Mouse (Mus musculus): ENCODE results near the gene Btnl9. TPM values are rescaled to one million over a fixed set of nuclear protein-coding genes. Genes with fewer than 3 reads are reported as not detected.

Btnl9 gene
- under 1 TPM in 1 of 2 experiments, not detected in 1; 0.16 TPM for total RNA-seq (2023)

DNA sequence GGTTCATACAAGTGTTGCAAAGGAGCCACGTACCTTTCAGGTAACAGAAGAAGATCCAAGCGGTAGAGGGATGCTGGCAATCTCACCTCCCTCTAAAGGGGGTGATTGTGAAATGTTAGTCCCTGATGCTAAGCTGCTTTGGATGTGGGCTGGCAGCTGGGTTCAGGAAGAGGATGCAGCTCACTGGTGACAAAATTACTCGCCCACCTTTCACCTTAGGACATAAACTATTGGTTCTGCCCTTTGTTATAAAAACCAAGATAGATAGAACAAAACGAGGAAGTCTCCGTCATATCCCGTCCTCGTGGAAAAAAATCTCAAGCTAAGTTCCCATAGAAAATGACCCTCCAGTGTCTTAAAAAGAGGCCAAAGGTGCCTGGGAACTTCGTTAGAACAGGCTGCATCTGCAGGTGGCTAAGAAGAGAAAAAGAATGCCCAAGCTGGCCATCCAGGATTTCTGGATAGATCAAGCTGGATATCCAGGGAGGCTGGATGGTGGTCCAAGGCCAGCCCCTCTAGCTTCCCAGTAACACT lies at the start of gene Btnl9:
Btnl9 (minus strand) TSS at position 205 of the 534 bp plus-strand sequence.

DNA sequence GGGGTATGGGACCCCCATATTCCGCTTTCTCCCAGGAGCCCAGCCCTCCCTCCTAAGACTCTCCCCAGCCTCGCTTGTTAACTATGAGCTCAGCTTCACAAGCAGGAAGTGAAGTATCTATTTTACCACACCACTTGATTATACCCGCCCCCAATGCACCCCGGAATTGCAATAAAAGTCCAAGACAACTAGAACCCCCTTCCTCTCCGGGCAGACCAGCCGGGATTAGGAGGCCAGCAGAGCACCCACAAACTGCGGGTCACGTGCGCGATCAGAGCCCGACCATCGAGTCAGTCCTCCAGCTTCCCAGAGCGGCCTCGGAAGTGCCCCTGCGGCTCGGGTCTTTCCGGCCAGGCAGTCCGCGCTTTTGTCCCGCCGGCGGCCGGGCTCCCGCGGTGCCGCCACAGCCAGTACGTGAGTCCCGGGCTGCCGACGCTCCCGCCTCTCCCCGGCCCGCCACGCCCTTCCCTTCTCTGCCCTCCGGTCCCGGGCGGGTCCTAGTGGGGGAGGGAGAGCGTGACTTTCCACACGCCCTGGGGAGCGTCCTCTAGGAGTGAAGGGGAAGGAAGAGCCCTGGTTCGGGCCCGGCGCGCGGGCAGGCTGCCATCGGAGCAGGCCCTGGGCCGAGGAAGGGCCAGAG lies 16.3 kb upstream of the Btnl9 start, which contains the start of gene Zfp62:
Zfp62 (plus strand) TSS at position 164 of the 640 bp plus-strand sequence.

DNA sequence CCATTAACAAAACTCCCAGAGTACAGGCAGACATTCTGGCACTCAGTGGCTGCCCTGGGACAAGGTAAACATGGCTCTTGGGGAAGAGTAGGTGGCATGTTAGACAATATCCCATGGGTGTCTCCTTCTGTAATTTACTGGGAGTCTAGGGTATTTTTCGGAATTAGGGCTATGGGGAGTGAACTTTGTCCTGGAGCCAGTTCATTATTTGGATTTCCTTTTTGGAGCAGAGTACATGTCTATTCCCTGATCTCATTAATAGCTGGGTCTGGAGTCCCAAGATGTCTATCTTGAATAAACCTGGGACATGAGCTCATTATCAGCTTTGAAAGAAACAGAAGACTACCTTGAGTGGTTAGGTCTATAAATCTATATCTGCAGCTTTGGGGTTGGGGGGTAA lies 32.9 kb downstream of the Btnl9 start, which contains the start of gene Olfr1394:
Olfr1394 (plus strand) TSS at position 301 of the 400 bp plus-strand sequence.

DNA sequence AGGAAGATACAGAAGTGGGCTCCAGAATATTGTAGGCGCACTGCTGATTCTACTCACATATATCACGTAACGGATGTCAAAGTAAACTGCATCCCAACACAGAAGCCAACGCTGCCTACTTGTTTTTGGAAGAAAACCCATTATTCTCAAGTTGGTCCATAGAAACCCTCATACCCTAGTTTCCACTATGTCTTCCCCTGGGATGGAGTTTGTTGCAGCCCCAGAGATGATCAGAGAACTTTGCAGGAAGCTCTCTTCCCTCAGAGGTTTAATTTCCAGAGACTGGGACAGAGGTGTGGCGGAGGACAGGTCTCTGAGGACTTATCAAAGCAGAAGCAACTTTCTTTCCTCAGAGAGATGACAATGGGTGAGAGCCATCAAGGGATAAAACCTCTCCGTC lies 45.0 kb downstream of the Btnl9 start, which contains the start of gene Olfr1395:
Olfr1395 (plus strand) TSS at position 301 of the 400 bp plus-strand sequence.

Other genes starting within 250 kb of the Btnl9 start
- 10 to 100 TPM; 30.1 to 40.0 TPM for gene Psme2b, start 241.0 kb downstream of the Btnl9 start, total RNA-seq (2023)
- gene Olfr56, start 208.3 kb downstream of the Btnl9 start, total RNA-seq (2023), result under 1 TPM; 0.16 to 0.30 TPM
- 10 to 100 TPM; 64.7 to 68.6 TPM for gene 9930111J21Rik1, start 207.8 kb downstream of the Btnl9 start, total RNA-seq (2023)
- gene Gm12185, start 194.9 kb downstream of the Btnl9 start, total RNA-seq (2023), result 10 to 100 TPM; 15.7 to 18.9 TPM
- 1 to 10 TPM in 1 of 2 experiments, not detected in 1; 2.6 TPM for gene Tgtp1, start 193.0 kb downstream of the Btnl9 start, total RNA-seq (2023)
- 100 to 1,000 TPM in 1 of 2 experiments, 10 to 100 TPM in 1; 77.6 to 104 TPM for gene 9930111J21Rik2, start 135.9 kb downstream of the Btnl9 start, total RNA-seq (2023)
- 10 to 100 TPM in 1 of 2 experiments, 1 to 10 TPM in 1; 6.6 to 10.3 TPM for gene Tgtp2, start 123.0 kb downstream of the Btnl9 start, total RNA-seq (2023)
- gene Ifi47, start 110.6 kb downstream of the Btnl9 start, total RNA-seq (2023), result 10 to 100 TPM; 89.2 to 92.9 TPM
- not detected for gene Olfr1396, start 72.3 kb downstream of the Btnl9 start, total RNA-seq (2023)
- gene Olfr1395, start 44.9 kb downstream of the Btnl9 start, total RNA-seq (2023), result not detected
- not detected for gene Olfr1394, start 32.8 kb downstream of the Btnl9 start, total RNA-seq (2023)
- 10 to 100 TPM; 63.6 to 68.3 TPM for gene Zfp62, start 16.1 kb upstream of the Btnl9 start, total RNA-seq (2023)
- 100 to 1,000 TPM; 104 to 125 TPM for gene Mgat1, start 57.0 kb upstream of the Btnl9 start, total RNA-seq (2023)
- under 1 TPM; 0.18 to 0.31 TPM for gene Olfr1393, start 91.1 kb upstream of the Btnl9 start, total RNA-seq (2023)
- not detected for gene Olfr1392, start 98.1 kb upstream of the Btnl9 start, total RNA-seq (2023)
- not detected for gene Olfr10, start 117.6 kb upstream of the Btnl9 start, total RNA-seq (2023)
- gene Olfr1391, start 135.6 kb upstream of the Btnl9 start, total RNA-seq (2023), result not detected
- gene Olfr1390, start 148.0 kb upstream of the Btnl9 start, total RNA-seq (2023), result not detected
- not detected for gene Olfr1389, start 235.9 kb upstream of the Btnl9 start, total RNA-seq (2023)
- gene Olfr1388, start 249.5 kb upstream of the Btnl9 start, total RNA-seq (2023), result under 1 TPM; 0.15 to 0.42 TPM

Data from monocyte, adult 59 days (primary cell).